Mouse (Mus musculus): ENCODE results near the gene Hipk2.

GRCm38 (mm10) chr6:38917415-38917814 is 41.5 kb upstream of the Hipk2 start:
- TF ChIP-seq EP300 (optimal IDR thresholded peaks at IDR 0.05) = no peak
- no peak for TF ChIP-seq CTCF (IDR thresholded peaks at IDR 0.05; ENCODE audit: low read depth)
